Mouse (Mus musculus): ENCODE data around the gene Nphp3. TPM values are rescaled to one million over a fixed set of nuclear protein-coding genes. Genes with fewer than 3 reads are reported as not detected.

Nphp3 gene
- total RNA-seq (2021) = 10 to 100 TPM in 1 of 2 experiments, 1 to 10 TPM in 1; 8.6 to 11.4 TPM

- intact Hi-C loops (cut with DNase I) = no loop called here
- peak; percentile 99 to 100 for DNase-seq (ENCODE audit: extremely low spot score in 1 of 2, low spot score in 2 of 2)
Observed at GRCm38 (mm10) chr9:104001921-104002859, at the start of gene Nphp3. Nphp3 (plus strand) TSS chr9:104002544.

GRCm38 (mm10) chr9:103958722-103959121, 43.6 kb upstream of the Nphp3 start:
- no peak for DNase-seq (ENCODE audit: extremely low spot score in 1 of 2, low spot score in 2 of 2)
- intact Hi-C loops (cut with DNase I) = no loop called here

- intact Hi-C loops (cut with DNase I) = no loop called here
- peak in 1 of 2 experiments; percentile 26 for DNase-seq (ENCODE audit: extremely low spot score in 1 of 2, low spot score in 2 of 2)
Observed at GRCm38 (mm10) chr9:103959989-103960388, 42.4 kb upstream of the Nphp3 start.

GRCm38 (mm10) chr9:103996496-103996895, 5.8 kb upstream of the Nphp3 start:
- peak; percentile 29 to 34 for DNase-seq (ENCODE audit: extremely low spot score in 1 of 2, low spot score in 2 of 2)
- intact Hi-C loops (cut with DNase I) = loop anchor here (2.0 to 5.0 kb wide), 2 partner anchors 236 to 374 kb away; partner anchors contain the start of gene Tmem108

GRCm38 (mm10) chr9:104000601-104001000, 1.7 kb upstream of the Nphp3 start:
- intact Hi-C loops (cut with DNase I) = no loop called here
- no peak for DNase-seq (ENCODE audit: extremely low spot score in 1 of 2, low spot score in 2 of 2)

- DNase-seq (ENCODE audit: extremely low spot score in 1 of 2, low spot score in 2 of 2) = peak; percentile 54 to 86
- intact Hi-C loops (cut with DNase I) = no loop called here
Observed at GRCm38 (mm10) chr9:104002913-104003330, 578 bp downstream of the Nphp3 start.

- DNase-seq (ENCODE audit: extremely low spot score in 1 of 2, low spot score in 2 of 2) = no peak
- intact Hi-C loops (cut with DNase I) = no loop called here
Observed at GRCm38 (mm10) chr9:104014526-104014925, 12.2 kb downstream of the Nphp3 start.

- no peak for DNase-seq (ENCODE audit: extremely low spot score in 1 of 2, low spot score in 2 of 2)
- intact Hi-C loops (cut with DNase I) = no loop called here
Observed at GRCm38 (mm10) chr9:104021026-104021425, 18.7 kb downstream of the Nphp3 start.

GRCm38 (mm10) chr9:104027186-104027585, 24.8 kb downstream of the Nphp3 start:
- no peak for DNase-seq (ENCODE audit: extremely low spot score in 1 of 2, low spot score in 2 of 2)
- intact Hi-C loops (cut with DNase I) = no loop called here

GRCm38 (mm10) chr9:104029861-104030260, 27.5 kb downstream of the Nphp3 start:
- intact Hi-C loops (cut with DNase I) = no loop called here
- no peak for DNase-seq (ENCODE audit: extremely low spot score in 1 of 2, low spot score in 2 of 2)

- DNase-seq (ENCODE audit: extremely low spot score in 1 of 2, low spot score in 2 of 2) = no peak
- intact Hi-C loops (cut with DNase I) = no loop called here
Observed at GRCm38 (mm10) chr9:104034231-104034630, 31.9 kb downstream of the Nphp3 start.

- intact Hi-C loops (cut with DNase I) = no loop called here
- DNase-seq (ENCODE audit: extremely low spot score in 1 of 2, low spot score in 2 of 2) = no peak
Observed at GRCm38 (mm10) chr9:104034718-104035117, 32.4 kb downstream of the Nphp3 start.

GRCm38 (mm10) chr9:104035261-104036015, 33.1 kb downstream of the Nphp3 start:
- peak; percentile 33 to 85 for DNase-seq (ENCODE audit: extremely low spot score in 1 of 2, low spot score in 2 of 2)
- intact Hi-C loops (cut with DNase I) = no loop called here

- intact Hi-C loops (cut with DNase I) = no loop called here
- DNase-seq (ENCODE audit: extremely low spot score in 1 of 2, low spot score in 2 of 2) = no peak
Observed at GRCm38 (mm10) chr9:104038266-104038665, 35.9 kb downstream of the Nphp3 start.

- intact Hi-C loops (cut with DNase I) = no loop called here
- DNase-seq (ENCODE audit: extremely low spot score in 1 of 2, low spot score in 2 of 2) = no peak
Observed at GRCm38 (mm10) chr9:104039031-104039695, 36.8 kb downstream of the Nphp3 start.

- intact Hi-C loops (cut with DNase I) = no loop called here
- no peak for DNase-seq (ENCODE audit: extremely low spot score in 1 of 2, low spot score in 2 of 2)
Observed at GRCm38 (mm10) chr9:104039742-104040141, 37.4 kb downstream of the Nphp3 start.

- DNase-seq (ENCODE audit: extremely low spot score in 1 of 2, low spot score in 2 of 2) = no peak
- intact Hi-C loops (cut with DNase I) = no loop called here
Observed at GRCm38 (mm10) chr9:104040362-104040761, 38.0 kb downstream of the Nphp3 start, which contains the start of gene Gm28305. Gm28305 (plus strand) TSS chr9:104040662.

- intact Hi-C loops (cut with DNase I) = no loop called here
- DNase-seq (ENCODE audit: extremely low spot score in 1 of 2, low spot score in 2 of 2) = no peak
Observed at GRCm38 (mm10) chr9:104043676-104044075, 41.3 kb downstream of the Nphp3 start.

- DNase-seq (ENCODE audit: extremely low spot score in 1 of 2, low spot score in 2 of 2) = no peak
- intact Hi-C loops (cut with DNase I) = loop anchor here (5.0 kb wide), 1 partner anchor 136 kb away; no protein-coding TSS in a partner anchor
Observed at GRCm38 (mm10) chr9:104051028-104051427, 48.7 kb downstream of the Nphp3 start.

Data from left cerebral cortex, postnatal 10 days (tissue).